Mouse (Mus musculus): ENCODE data around the gene Klrc1.

DNA sequence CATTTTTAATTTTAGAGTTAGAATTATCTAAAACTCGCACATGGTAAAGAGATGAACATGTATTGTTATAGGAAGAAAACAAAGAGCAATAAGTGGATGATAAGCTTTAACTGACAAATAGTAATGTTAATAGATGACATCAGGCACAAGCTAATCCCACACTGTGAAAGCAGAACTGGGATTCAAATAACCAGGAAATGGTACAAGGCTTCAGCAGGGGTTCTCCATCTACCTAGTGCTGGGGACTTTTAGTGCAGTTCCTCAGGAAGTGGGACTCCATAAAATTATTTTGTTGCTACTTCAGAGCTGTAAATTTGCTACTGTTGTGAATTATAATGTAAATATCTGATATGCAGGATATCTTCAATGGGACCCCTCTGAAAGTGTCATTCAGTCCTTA, 48.5 kb upstream of the Klrc1 start:
- TF ChIP-seq CTCF (IDR thresholded peaks at IDR 0.05; ENCODE audit: insufficient read depth, low read length), result no peak
- no peak for TF ChIP-seq POLR2A (IDR thresholded peaks at IDR 0.05; ENCODE audit: borderline replicate concordance, extremely low read depth, low read depth, low read length)

All from lung, adult 2 months (tissue).